Mouse (Mus musculus): Measurements from ENCODE around the gene Trp53bp1. TPM values are rescaled to one million over a fixed set of nuclear protein-coding genes. Genes with fewer than 3 reads are reported as not detected.
A peak's percentile ranks its signal among the peaks of the same experiment; 100 is the strongest.

Trp53bp1 gene
- polyA plus RNA-seq, 1 experiment from 2014 or later: 66.8 TPM

DNA sequence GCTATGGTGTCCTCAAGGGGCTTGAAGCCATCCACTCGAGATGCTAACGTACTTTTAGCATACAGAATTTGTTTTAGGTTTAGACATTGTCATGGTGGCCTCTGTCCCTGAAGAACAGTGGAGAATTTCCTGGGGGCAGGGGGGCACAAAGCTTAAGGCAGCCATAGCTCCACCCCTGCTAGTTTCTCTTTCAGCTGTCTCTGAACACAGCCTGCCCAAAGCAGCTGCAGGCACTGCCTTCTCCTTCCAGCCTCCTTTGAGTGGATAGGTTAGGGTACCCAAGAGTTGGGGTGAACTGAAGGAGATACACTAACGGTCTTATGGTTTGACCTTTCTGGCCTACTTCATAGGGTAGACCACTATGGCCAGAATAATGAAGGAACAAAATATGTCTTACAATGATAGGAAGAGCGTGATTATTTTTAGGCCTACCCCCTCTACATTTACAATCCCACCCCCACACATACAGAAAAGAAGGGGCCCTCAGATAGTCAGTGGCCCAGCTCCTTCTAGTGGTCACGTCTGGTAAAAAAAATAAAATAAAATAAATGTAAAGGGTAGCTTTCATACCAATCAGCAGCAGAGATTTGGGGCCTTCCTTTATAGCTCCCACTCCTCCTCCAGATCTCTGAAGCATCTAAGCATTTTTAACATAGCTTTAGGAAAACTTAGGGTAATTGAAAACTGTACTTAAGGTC is 21.3 kb upstream of the Trp53bp1 start:
- H3K9me3 ChIP-seq: no peaks in the 10 kb centered on the region
- WGBS: 62% methylated on average over 5 of the region's 5 CpGs
- no peaks in the 10 kb centered on the region for H3K36me3 ChIP-seq
- no peak overlapping the region for H3K27ac ChIP-seq
- peaks cover 46% of the 10 kb centered on the region for H3K4me1 ChIP-seq
- H3K4me3 ChIP-seq: no peak overlapping the region
- no peak for ATAC-seq (ENCODE audit: borderline replicate concordance, extremely low read depth, low FRiP score, low TSS enrichment)
- no peak overlapping the region for H3K4me2 ChIP-seq
- no peak overlapping the region for H3K9ac ChIP-seq
- H3K27me3 ChIP-seq: peaks cover 64% of the 10 kb centered on the region

DNA sequence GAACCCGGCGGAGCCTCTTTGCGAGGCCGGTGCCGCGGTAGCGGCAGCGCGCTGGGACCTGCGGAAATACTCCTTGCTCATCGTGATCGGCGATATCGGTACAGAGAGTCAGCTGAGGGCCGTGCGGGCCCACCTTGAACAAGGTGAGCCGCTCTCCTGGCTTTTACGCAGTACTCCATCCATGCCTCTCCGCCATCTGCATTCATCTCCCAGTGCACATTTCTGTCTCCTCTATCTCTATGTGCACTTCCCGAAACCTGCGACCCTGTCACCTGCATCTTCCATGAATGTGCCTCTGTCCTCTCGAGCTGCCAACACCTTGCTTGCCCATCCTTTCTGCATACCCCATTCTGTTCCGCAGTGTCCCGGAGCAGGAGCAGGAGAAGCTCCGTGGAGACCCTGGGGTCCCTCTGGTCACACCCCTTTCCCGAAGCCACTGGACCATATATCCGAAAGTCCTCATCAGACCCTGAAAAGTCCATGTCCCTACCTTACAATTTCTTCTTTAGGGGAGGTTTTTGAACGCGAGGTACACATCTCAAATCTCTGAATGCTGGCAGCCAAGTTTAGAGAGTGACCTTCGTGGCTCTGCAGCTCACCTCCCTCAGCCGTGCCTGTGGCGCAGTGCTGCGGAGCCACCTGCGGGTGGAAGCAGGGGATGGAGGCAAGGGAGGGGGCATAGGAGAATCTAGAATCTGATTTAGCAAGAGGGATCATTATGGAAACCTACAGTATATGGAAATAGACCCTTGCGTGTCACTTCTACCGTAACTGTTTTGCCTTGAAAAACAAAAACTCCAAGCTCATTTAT is 18.7 kb upstream of the Trp53bp1 start:
- ATAC-seq (ENCODE audit: borderline replicate concordance, extremely low read depth, low FRiP score, low TSS enrichment): 0 out of 2 replicates have a peak, but pooled peaks have one; percentile 8
- H3K27ac ChIP-seq: no peak overlapping the region
- peaks cover 23% of the 10 kb centered on the region for H3K4me1 ChIP-seq
- H3K4me3 ChIP-seq: peak overlapping the region; percentile 39
- H3K9ac ChIP-seq: 0 out of 2 replicates have a peak overlapping the region, but pooled peaks have one; percentile 1
- peaks cover 43% of the 10 kb centered on the region for H3K27me3 ChIP-seq
- H3K9me3 ChIP-seq: no peaks in the 10 kb centered on the region
- H3K36me3 ChIP-seq: no peaks in the 10 kb centered on the region
- peak overlapping the region; percentile 64 for H3K4me2 ChIP-seq
- 5% methylated on average over 36 of the region's 36 CpGs for WGBS

DNA sequence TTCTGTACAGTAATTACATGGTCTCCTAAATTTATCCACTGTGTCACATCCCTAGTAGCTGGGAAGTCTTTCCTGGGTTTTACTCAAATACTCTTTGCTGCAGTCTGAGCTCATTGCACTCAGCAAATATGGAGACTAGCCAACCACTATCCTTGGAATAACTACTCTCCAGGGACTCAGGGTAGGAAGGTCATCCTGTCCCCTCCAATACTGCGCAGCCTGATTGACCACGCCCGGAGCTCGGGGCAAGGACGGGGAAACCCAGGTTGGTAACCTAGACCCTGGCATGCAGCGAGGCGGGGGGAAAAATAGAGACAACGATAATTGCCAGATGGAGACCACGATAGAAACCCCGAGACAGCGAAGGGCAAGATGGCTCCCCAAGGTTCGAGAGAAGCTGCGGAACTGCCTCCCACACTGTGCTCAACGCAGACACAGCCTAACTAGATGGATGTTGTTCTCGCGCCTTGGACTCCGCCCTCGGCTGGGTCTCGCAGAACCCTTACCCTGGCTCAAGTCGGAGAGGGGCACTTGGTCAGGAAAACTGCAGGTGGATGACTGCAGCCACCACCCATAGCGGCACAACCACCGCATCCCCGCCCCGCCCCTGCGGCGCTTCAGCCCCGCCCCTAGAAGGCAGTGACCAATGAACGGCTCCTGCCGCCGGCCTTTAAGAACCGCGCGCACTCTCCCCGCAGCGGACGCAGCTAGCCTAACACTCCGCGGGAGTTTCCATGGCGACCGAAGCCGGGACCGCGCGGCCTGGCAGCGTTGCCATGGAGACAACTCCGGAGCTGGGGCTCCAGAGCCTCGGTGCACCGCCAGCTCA is 17.9 kb upstream of the Trp53bp1 start, which contains the start of gene Map1a:
TSS of gene Map1a (plus strand) at position 700 of the 829 bp plus-strand sequence.
- ATAC-seq (ENCODE audit: borderline replicate concordance, extremely low read depth, low FRiP score, low TSS enrichment): peak; percentile 96
- Histone ChIP-seq H3K27ac (no peak within 1 kb of the TSS), H3K4me3 (peak within 1 kb of the TSS; percentile 39), H3K36me3 (no peaks in the 10 kb centered on the region), H3K9ac (0 out of 2 replicates have a peak within 1 kb of the TSS, but pooled peaks have one; percentile 1), H3K4me2 (peak within 1 kb of the TSS; percentile 64), H3K9me3 (no peaks in the 10 kb centered on the region), H3K27me3 (peaks cover 43% of the 10 kb centered on the region), H3K4me1 (peaks cover 15% of the 10 kb centered on the region)
- 2% methylated on average over 48 of the region's 48 CpGs for WGBS

DNA sequence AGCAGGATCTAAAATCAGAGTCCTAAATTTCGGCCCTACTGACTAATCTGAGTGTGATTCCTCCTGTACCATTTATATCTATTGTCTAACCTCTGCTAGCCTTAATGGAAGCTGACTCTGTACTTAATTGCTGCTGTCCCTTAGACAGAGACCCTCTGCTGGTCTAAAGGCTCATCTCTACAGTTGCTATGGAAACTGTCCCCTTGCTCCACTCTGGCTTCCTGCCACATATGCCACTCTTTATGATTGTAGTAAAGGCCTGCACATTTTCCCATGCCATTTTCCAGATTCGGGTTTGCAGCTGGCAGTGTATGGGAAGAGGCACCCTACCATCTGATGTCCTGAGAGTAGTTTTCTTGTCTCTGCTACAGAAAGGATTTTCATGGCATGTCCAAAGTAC is 16.6 kb upstream of the Trp53bp1 start:
- WGBS: 68% methylated on average over 2 of the region's 2 CpGs
- Histone ChIP-seq H3K9me3 (no peaks in the 10 kb centered on the region), H3K36me3 (no peaks in the 10 kb centered on the region), H3K4me1 (peaks cover 11% of the 10 kb centered on the region), H3K4me2 (no peak overlapping the region), H3K4me3 (no peak overlapping the region), H3K27me3 (peaks cover 40% of the 10 kb centered on the region), H3K9ac (no peak overlapping the region), H3K27ac (no peak overlapping the region)
- no peak for ATAC-seq (ENCODE audit: borderline replicate concordance, extremely low read depth, low FRiP score, low TSS enrichment)

DNA sequence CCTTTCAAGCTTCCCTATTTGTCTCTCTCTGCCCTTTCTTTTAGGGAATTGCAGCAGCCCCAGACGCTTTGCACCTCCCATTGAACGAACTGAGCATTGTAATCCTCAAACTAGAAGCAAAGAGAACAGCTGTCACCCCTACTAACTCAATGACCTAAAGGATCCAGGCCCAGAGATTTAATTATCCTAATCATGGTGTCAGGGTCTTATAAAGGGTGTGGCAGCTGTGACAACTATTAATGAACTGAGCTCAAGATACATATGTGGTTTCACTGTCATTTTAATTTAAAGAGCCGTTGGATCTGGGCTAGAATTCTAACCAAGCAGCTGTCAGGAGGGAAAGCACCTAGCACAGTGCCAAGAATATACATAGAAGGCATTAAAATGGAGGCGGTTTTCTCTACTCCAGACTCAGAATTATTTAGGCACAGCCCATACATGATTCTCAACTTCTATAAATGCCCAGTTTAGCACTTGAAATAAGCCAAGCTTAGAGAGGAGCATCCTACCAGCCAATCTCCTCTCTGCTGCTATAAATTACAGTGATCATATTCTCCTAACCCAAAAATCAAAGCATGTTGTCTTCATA is 815 bp upstream of the Trp53bp1 start:
- 27% methylated on average over 4 of the region's 4 CpGs for WGBS
- Histone ChIP-seq H3K36me3 (peaks cover 25% of the 10 kb centered on the region), H3K9ac (no peak overlapping the region; the same call in 1 of the 2 replicates), H3K4me1 (peaks cover 13% of the 10 kb centered on the region; the same call in 1 of the 2 replicates), H3K4me3 (peak overlapping the region; percentile 80), H3K27ac (no peak overlapping the region), H3K9me3 (no peaks in the 10 kb centered on the region), H3K4me2 (peak overlapping the region; percentile 58), H3K27me3 (no peaks in the 10 kb centered on the region)
- no peak for ATAC-seq (ENCODE audit: borderline replicate concordance, extremely low read depth, low FRiP score, low TSS enrichment)

DNA sequence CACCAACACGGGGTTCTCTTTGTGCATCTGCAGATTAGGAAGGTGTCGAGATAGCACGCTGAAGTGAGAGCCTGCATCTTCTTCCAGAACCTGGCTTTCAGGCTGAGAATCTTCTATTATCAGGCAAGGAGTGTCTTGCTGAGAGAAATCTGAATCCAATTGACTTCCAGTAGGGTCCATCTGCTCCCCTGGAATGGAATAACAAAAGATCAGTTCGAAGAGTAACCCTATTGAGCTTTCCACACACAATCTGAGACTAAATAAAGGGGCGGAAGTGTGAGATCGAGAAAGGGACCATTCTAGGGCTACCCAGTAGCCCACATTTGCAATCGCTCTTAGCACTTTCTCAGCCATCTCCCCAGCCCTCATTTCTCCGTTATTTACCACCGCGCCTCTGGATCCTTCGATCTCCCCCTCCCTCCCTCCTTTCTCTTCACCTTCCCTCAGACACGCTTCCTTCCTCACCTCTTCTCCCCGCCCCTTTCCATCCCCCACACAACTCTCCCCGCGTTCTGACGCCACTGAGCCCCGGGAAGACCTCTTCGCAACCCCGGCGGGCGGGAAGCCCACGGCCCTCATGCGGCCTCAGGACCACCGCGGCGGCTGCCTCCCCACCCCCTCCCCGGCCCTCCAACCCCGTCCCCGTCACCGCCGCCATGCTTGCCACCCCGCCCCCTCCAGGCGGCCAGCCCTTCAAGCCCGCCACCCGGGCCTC is 529 bp downstream of the Trp53bp1 start:
- peaks cover 13% of the 10 kb centered on the region; the same call in 1 of the 2 replicates for H3K4me1 ChIP-seq
- ATAC-seq (ENCODE audit: borderline replicate concordance, extremely low read depth, low FRiP score, low TSS enrichment): peak; percentile 81
- peak overlapping the region; percentile 80 for H3K4me3 ChIP-seq
- peak overlapping the region; percentile 58 for H3K4me2 ChIP-seq
- H3K9ac ChIP-seq: peak overlapping the region; percentile 78
- H3K27ac ChIP-seq: peak overlapping the region; percentile 75; the same call in 1 of the 2 replicates
- peaks cover 30% of the 10 kb centered on the region for H3K36me3 ChIP-seq
- H3K27me3 ChIP-seq: no peaks in the 10 kb centered on the region
- 1% methylated on average over 35 of the region's 35 CpGs for WGBS
- no peaks in the 10 kb centered on the region for H3K9me3 ChIP-seq

DNA sequence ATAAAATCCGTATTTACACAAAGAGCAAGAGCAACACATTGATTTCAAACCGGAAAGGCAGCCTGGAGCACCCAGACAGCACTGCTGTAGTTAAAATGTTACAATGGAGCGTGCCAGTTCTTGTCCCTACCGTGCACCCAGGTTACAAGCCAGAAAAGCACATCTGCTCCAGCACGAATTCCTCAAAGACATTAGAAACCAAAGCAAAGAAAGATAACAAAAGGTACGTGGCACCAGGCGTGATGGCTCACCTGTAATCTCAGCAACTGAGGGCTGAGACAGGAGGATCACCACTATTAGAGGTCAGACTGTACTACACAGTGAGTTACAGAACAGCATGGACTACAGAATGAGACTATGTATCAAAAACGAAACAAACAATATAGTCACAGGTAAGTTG is 2.8 kb downstream of the Trp53bp1 start:
- H3K4me3 ChIP-seq: no peak overlapping the region
- peaks cover 37% of the 10 kb centered on the region for H3K36me3 ChIP-seq
- H3K9me3 ChIP-seq: no peaks in the 10 kb centered on the region
- WGBS: 70% methylated on average over 8 of the region's 8 CpGs
- peaks cover 13% of the 10 kb centered on the region; the same call in 1 of the 2 replicates for H3K4me1 ChIP-seq
- no peak for ATAC-seq (ENCODE audit: borderline replicate concordance, extremely low read depth, low FRiP score, low TSS enrichment)
- no peak overlapping the region for H3K27ac ChIP-seq
- H3K9ac ChIP-seq: no peak overlapping the region
- H3K27me3 ChIP-seq: no peaks in the 10 kb centered on the region
- H3K4me2 ChIP-seq: no peak overlapping the region

DNA sequence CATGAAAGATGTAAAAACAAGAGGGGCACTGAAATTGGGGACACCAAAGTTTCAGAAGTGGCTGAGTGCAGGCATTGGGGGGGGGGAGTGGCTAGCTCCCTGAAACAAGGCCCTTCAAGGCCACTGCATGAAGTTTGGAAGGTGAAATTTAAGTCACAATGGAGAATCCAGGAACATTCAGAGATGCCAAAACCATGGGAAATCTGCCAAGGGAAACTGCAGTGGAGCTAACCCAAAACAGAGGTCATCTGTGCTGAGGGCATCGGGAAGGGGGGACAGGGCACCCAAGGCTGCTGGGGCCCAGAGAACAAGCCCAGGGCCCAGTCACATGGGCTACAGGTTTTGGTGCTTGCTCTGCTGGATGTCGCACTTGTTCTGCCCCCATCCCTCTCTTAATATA is 21.4 kb downstream of the Trp53bp1 start:
- no peak overlapping the region for H3K4me3 ChIP-seq
- H3K4me2 ChIP-seq: no peak overlapping the region
- peaks cover 86% of the 10 kb centered on the region for H3K36me3 ChIP-seq
- 88% methylated on average over 2 of the region's 2 CpGs for WGBS
- H3K4me1 ChIP-seq: no peaks in the 10 kb centered on the region
- no peak for ATAC-seq (ENCODE audit: borderline replicate concordance, extremely low read depth, low FRiP score, low TSS enrichment)
- no peak overlapping the region for H3K9ac ChIP-seq
- no peak overlapping the region for H3K27ac ChIP-seq
- no peaks in the 10 kb centered on the region for H3K9me3 ChIP-seq
- H3K27me3 ChIP-seq: no peaks in the 10 kb centered on the region

DNA sequence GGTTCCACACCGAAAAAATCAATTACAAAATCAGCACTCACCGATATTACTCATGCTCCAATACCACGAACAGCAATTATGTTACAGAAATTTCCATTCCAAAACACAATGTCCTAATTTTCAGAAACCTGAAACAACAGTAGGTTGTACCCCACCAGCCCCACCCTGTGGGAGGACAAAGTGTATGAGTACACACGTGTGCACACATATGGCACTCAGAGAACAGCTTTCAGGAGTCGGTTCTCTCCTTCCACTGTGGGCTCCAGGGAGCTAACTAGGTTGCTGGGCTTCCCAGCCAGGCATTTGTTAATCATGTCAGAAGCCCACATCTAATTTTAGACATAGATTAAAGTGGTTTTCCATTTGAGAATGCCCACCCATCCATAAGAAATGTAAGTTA is 27.1 kb downstream of the Trp53bp1 start:
- Histone ChIP-seq H3K27ac (no peak overlapping the region), H3K9ac (no peak overlapping the region), H3K4me2 (no peak overlapping the region), H3K36me3 (peaks cover 69% of the 10 kb centered on the region), H3K9me3 (no peaks in the 10 kb centered on the region), H3K4me3 (no peak overlapping the region), H3K27me3 (no peaks in the 10 kb centered on the region), H3K4me1 (no peaks in the 10 kb centered on the region)
- 96% methylated on average over 5 of the region's 5 CpGs for WGBS
- ATAC-seq (ENCODE audit: borderline replicate concordance, extremely low read depth, low FRiP score, low TSS enrichment): no peak

DNA sequence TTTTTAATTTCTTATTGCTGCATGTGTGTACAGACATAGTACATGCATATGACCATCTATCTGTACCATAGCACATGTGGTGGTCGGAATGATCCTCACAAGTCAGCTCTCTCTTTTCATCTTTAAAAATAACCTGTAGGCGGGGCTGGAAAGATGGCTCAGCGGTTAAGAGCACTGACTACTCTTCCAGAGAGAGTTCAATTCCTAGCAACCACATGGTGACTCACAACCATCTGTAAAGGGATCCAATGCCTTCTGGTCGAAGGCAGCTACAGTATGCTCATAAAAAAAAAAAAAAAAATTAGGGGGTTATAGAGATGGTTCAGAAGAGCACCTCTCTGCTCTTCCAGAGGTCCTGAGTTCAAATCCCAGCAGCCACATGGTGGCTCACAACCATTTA is 31.8 kb downstream of the Trp53bp1 start:
- no peaks in the 10 kb centered on the region for H3K4me1 ChIP-seq
- no peak overlapping the region for H3K4me3 ChIP-seq
- no peak overlapping the region for H3K9ac ChIP-seq
- no peak for ATAC-seq (ENCODE audit: borderline replicate concordance, extremely low read depth, low FRiP score, low TSS enrichment)
- H3K27ac ChIP-seq: no peak overlapping the region
- H3K36me3 ChIP-seq: peaks cover 60% of the 10 kb centered on the region
- 87% methylated on average over 4 of the region's 4 CpGs for WGBS
- no peak overlapping the region for H3K4me2 ChIP-seq
- no peaks in the 10 kb centered on the region for H3K27me3 ChIP-seq
- H3K9me3 ChIP-seq: no peaks in the 10 kb centered on the region

Data from lung, embryonic 15.5 days (tissue).